Mouse (Mus musculus) hindbrain, embryonic 16.5 days (tissue): Measurements from ENCODE around the gene Usp9x. TPM values are rescaled to one million over a fixed set of nuclear protein-coding genes. Genes with fewer than 3 reads are reported as not detected.

Experiments
- ATAC-seq: fragments of 200-750 bp; cut with Nextera tagmentation; 2 replicates; pipeline ENCODE4 v1.8.0; 2017; ENCODE audit warnings: moderate TSS enrichment, moderate library complexity
- H3K27ac ChIP-seq: fragments of 300-500 bp; sonication (generic); 2 replicates; pipeline ENCODE4 v1.5.1; 2014; ENCODE audit warnings: low read depth, mild to moderate bottlenecking, control low read depth, low read length, moderate library complexity
- H3K27me3 ChIP-seq: fragments of 300-500 bp; sonication (generic); replicated peaks from 2 replicates; pipeline ENCODE4 v1.6.1; 2014; ENCODE audit warnings: low read length; ENCODE audit not compliant: control insufficient read depth, insufficient read depth
- H3K36me3 ChIP-seq: fragments of 300-500 bp; sonication (generic); 2 replicates; pipeline ENCODE4 v1.6.1; 2014; ENCODE audit warnings: mild to moderate bottlenecking, low read length, moderate library complexity, mixed read lengths; ENCODE audit not compliant: control insufficient read depth, insufficient read depth
- H3K4me1 ChIP-seq: fragments of 300-500 bp; sonication (generic); 2 replicates; pipeline ENCODE4 v1.6.1; 2014; ENCODE audit warnings: low read depth, low read length; ENCODE audit not compliant: control insufficient read depth, insufficient read depth
- H3K4me2 ChIP-seq: fragments of 300-500 bp; sonication (generic); 2 replicates; pipeline ENCODE4 v1.6.1; 2014; ENCODE audit warnings: mild to moderate bottlenecking, low read length, control low read depth, moderate library complexity
- H3K4me3 ChIP-seq: fragments of 300-500 bp; sonication (generic); 2 replicates; pipeline ENCODE4 v1.5.1; 2014; ENCODE audit warnings: mild to moderate bottlenecking, low read length, control low read depth, moderate library complexity
- H3K9ac ChIP-seq: fragments of 300-500 bp; sonication (generic); 2 replicates; pipeline ENCODE4 v1.6.1; 2014; ENCODE audit warnings: low read depth, mild to moderate bottlenecking, control low read depth, low read length, moderate library complexity
- H3K9me3 ChIP-seq: fragments of 300-500 bp; sonication (generic); 2 replicates; pipeline ENCODE4 v1.6.1; 2014; ENCODE audit warnings: mild to moderate bottlenecking, low read length, moderate library complexity; ENCODE audit not compliant: control insufficient read depth
- WGBS: fragments of 180-500 bp; shearing (Covaris S2); extraction: QIAGEN DNeasy Blood & Tissue Kit; methylation state at CpG from one replicate; pipeline ENCODE4 v1.1.7; 2014; 5-methylcytosine and 5-hydroxymethylcytosine counted together
- polyA plus RNA-seq: library from polyadenylated mRNA; unstranded; fragments of >200 nt; fragmentation: Nextera tagmentation; extraction: Ambion mirVana; gene quantifications from 2 replicates; pipeline ENCODE4 v1.2.1, GENCODE M21; 2015

The Usp9x gene
- polyA plus RNA-seq, 1 experiment from 2014 or later = 22.9 TPM

DNA sequence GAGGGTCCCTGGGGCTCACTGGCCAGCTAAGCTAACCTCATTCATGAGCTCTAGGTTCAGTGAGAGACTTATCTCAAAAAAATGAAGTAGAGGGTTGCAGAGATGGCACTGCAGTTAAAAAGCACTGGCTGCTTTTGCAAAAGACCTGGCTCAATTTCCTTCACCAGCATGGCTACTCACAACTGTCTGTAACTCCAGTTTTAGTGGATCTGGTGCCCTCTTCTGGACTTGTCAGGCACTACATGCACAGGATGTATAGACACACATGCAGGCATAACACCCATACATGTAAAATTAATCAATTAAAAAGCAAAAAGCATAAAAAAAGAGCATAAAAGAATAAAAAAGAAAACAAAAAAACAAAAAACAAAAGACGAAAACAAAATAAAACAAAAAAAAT, 143.0 kb downstream of the Usp9x start:
- Histone ChIP-seq H3K9ac (no peak overlapping the region), H3K9me3 (no peaks in the 10 kb centered on the region), H3K27ac (no peak overlapping the region), H3K27me3 (no peaks in the 10 kb centered on the region), H3K36me3 (no peaks in the 10 kb centered on the region), H3K4me2 (no peak overlapping the region), H3K4me1 (no peaks in the 10 kb centered on the region), H3K4me3 (no peak overlapping the region)
- ATAC-seq = no peak
- WGBS = 68% methylated on average over 1 of the region's 1 CpGs

Other genes starting within 250 kb of the Usp9x start
- gene Ddx3x, start 209.5 kb downstream of the Usp9x start, polyA plus RNA-seq = 90.9 and 93.3 TPM in 2 replicates